Mouse (Mus musculus) lung, embryonic 16.5 days (tissue): Measurements from ENCODE around the gene Taf1b. TPM values are rescaled to one million over a fixed set of nuclear protein-coding genes. Genes with fewer than 3 reads are reported as not detected.
A peak's percentile ranks its signal among the peaks of the same experiment; 100 is the strongest.
"Not testable (repeated sequence)": the region's sequence is repeated elsewhere in the genome, so short reads cannot be mapped to it uniquely, and the experiment has no call there.

Experiments
- ATAC-seq: fragments of 200-750 bp; cut with Nextera tagmentation; 2 replicates; pipeline ENCODE4 v1.8.0; 2017; ENCODE audit warnings: low read depth, mild to moderate bottlenecking, moderate library complexity
- H3K27ac ChIP-seq: fragments of 300-500 bp; sonication (generic); 2 replicates; pipeline ENCODE4 v1.5.1; 2014; ENCODE audit warnings: mild to moderate bottlenecking, control low read depth, low read length
- H3K27me3 ChIP-seq: fragments of 300-500 bp; sonication (generic); 2 replicates; pipeline ENCODE4 v1.6.1; 2014; ENCODE audit warnings: low read depth, low read length, mixed read lengths; ENCODE audit not compliant: control insufficient read depth, insufficient read depth
- H3K36me3 ChIP-seq: fragments of 300-500 bp; sonication (generic); 2 replicates; pipeline ENCODE4 v1.6.1; 2014; ENCODE audit warnings: low read length; ENCODE audit not compliant: control insufficient read depth, insufficient read depth
- H3K4me1 ChIP-seq: fragments of 300-500 bp; sonication (generic); replicated peaks from 2 replicates; pipeline ENCODE4 v1.6.1; 2014; ENCODE audit warnings: low read length, mixed read lengths; ENCODE audit not compliant: control insufficient read depth, insufficient read depth
- H3K4me2 ChIP-seq: fragments of 300-500 bp; sonication (generic); 2 replicates; pipeline ENCODE4 v1.6.1; 2014; ENCODE audit warnings: low read depth, low read length, control low read depth
- H3K4me3 ChIP-seq: fragments of 300-500 bp; sonication (generic); 2 replicates; pipeline ENCODE4 v1.5.1; 2014; ENCODE audit warnings: mild to moderate bottlenecking, low read length, control low read depth
- H3K9ac ChIP-seq: fragments of 300-500 bp; sonication (generic); 2 replicates; pipeline ENCODE4 v1.6.1; 2014; ENCODE audit warnings: low read length, control low read depth
- H3K9me3 ChIP-seq: fragments of 300-500 bp; sonication (generic); 2 replicates; pipeline ENCODE4 v1.6.1; 2016; ENCODE audit warnings: low read length; ENCODE audit not compliant: control insufficient read depth
- WGBS: fragments of 180-500 bp; shearing (Covaris S2); extraction: QIAGEN DNeasy Blood & Tissue Kit; methylation state at CpG from one replicate; pipeline ENCODE4 v1.1.7; 2014; 5-methylcytosine and 5-hydroxymethylcytosine counted together
- polyA plus RNA-seq: library from polyadenylated mRNA; unstranded; fragments of >200 nt; fragmentation: Nextera tagmentation; extraction: Ambion mirVana; gene quantifications from 2 replicates; pipeline ENCODE4 v1.2.1, GENCODE M21; 2015

Taf1b gene
- polyA plus RNA-seq, 1 experiment from 2014 or later = 25.6 TPM

- H3K36me3 ChIP-seq = no peaks in the 10 kb centered on the region
- peak overlapping the region; percentile 38; the same call in 1 of the 2 replicates for H3K4me2 ChIP-seq
- H3K4me3 ChIP-seq = peak overlapping the region; percentile 30; the same call in 1 of the 2 replicates
- no peaks in the 10 kb centered on the region for H3K27me3 ChIP-seq
- H3K4me1 ChIP-seq = no peaks in the 10 kb centered on the region
- no peak for ATAC-seq
- H3K9me3 ChIP-seq = no peaks in the 10 kb centered on the region
- no peak overlapping the region for H3K9ac ChIP-seq
- WGBS = 59% methylated on average over 9 of the region's 9 CpGs
- no peak overlapping the region for H3K27ac ChIP-seq
These were observed 5.1 kb upstream of the Taf1b start for GRCm38 (mm10) chr12:24493011-24493410.

- Histone ChIP-seq H3K9me3 (no peaks in the 10 kb centered on the region), H3K9ac (no peak overlapping the region), H3K36me3 (no peaks in the 10 kb centered on the region), H3K4me1 (no peaks in the 10 kb centered on the region), H3K4me2 (peak overlapping the region; percentile 38; the same call in 1 of the 2 replicates), H3K27me3 (no peaks in the 10 kb centered on the region), H3K4me3 (peak overlapping the region; percentile 30), H3K27ac (no peak overlapping the region)
- 42% methylated on average over 30 of the region's 30 CpGs for WGBS
- no peak for ATAC-seq
These were observed 4.7 kb upstream of the Taf1b start for GRCm38 (mm10) chr12:24493412-24493811.

GRCm38 (mm10) chr12:24494791-24495190 lies 3.4 kb upstream of the Taf1b start:
- H3K27me3 ChIP-seq, ATAC-seq, H3K9ac ChIP-seq, H3K4me1 ChIP-seq, H3K4me2 ChIP-seq, H3K4me3 ChIP-seq, H3K9me3 ChIP-seq, H3K36me3 ChIP-seq, H3K27ac ChIP-seq: not testable (repeated sequence)
- WGBS = 83% methylated on average over 2 of the region's 3 CpGs

DNA sequence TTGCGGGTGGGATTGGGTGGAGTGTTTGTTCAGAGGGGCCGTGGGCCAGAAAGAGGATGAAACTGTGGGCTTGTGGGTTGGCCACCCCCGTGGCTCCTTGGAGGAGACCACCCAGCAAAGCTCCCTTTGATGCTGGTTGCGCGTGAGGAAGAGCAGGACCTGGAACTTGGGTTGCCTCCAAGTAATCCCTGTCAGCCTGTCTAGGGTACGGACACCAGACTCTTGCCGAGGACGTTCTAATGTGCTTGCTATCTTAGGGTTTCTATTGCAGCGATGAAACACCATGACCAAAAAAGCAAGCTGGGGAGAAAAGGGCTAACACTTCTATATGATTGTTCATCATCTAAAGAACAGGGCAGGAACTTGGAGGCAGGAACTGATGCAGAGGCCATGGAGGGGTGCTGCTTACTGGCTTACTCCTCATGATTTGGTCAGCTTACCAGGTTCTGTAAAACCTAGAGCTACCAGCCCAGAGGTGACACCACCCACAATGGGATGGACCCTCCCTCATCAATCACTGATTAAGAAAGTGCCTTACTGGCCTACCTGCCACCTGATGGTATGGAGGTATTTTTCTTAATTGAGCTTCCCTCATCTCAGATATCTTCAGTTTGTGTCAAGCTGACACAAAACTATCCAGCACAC lies 804 bp downstream of the Taf1b start:
- not testable (repeated sequence) for H3K27me3 ChIP-seq, H3K9me3 ChIP-seq, H3K4me1 ChIP-seq, H3K36me3 ChIP-seq
- Histone ChIP-seq H3K4me3 (peak overlapping the region; percentile 82), H3K9ac (peak overlapping the region; percentile 80), H3K4me2 (peak overlapping the region; percentile 63), H3K27ac (peak overlapping the region; percentile 70; the same call in 1 of the 2 replicates)
- peak; percentile 51; the same call in 1 of the 2 replicates for ATAC-seq
- 2% methylated on average over 9 of the region's 9 CpGs for WGBS

- ATAC-seq = no peak
- WGBS = 82% methylated on average over 8 of the region's 8 CpGs
These were observed 19.0 kb downstream of the Taf1b start for GRCm38 (mm10) chr12:24517118-24517517.

DNA sequence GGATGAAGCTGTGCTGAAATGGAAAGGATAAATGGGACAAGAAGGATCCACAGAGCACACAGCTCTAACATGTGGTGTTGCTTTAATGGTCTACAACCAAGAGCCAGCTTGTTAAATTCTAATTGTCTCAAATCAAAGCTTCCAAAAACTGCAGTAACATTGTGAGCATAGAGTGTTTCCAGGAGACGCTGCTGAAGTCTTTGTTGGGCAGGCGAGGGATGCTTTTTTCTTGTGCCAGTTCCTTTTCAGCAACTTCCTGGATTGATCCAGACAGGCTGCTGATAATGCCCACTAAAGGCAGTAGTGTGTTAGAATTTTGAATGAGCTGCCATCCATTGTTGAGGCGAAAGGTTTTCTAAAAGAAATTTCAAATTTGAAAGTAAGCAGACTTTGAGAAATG lies 22.9 kb downstream of the Taf1b start:
- no peaks in the 10 kb centered on the region for H3K4me1 ChIP-seq
- no peak for ATAC-seq
- H3K4me3 ChIP-seq = no peak overlapping the region
- 77% methylated on average over 3 of the region's 3 CpGs for WGBS
- no peaks in the 10 kb centered on the region; the same call in 1 of the 2 replicates for H3K36me3 ChIP-seq
- no peaks in the 10 kb centered on the region for H3K9me3 ChIP-seq
- H3K4me2 ChIP-seq = no peak overlapping the region
- H3K27me3 ChIP-seq = no peaks in the 10 kb centered on the region
- H3K9ac ChIP-seq = no peak overlapping the region
- no peak overlapping the region for H3K27ac ChIP-seq

More at GRCm38 (mm10) chr12:24517118-24517517, 19.0 kb downstream of the Taf1b start:
- no peak overlapping the region for H3K4me3 ChIP-seq
- H3K9me3 ChIP-seq = no peaks in the 10 kb centered on the region
- no peak overlapping the region for H3K4me2 ChIP-seq
- no peak overlapping the region for H3K27ac ChIP-seq
- no peak overlapping the region for H3K9ac ChIP-seq
- peaks cover 6% of the 10 kb centered on the region for H3K36me3 ChIP-seq
- no peaks in the 10 kb centered on the region for H3K27me3 ChIP-seq
- no peaks in the 10 kb centered on the region for H3K4me1 ChIP-seq

DNA sequence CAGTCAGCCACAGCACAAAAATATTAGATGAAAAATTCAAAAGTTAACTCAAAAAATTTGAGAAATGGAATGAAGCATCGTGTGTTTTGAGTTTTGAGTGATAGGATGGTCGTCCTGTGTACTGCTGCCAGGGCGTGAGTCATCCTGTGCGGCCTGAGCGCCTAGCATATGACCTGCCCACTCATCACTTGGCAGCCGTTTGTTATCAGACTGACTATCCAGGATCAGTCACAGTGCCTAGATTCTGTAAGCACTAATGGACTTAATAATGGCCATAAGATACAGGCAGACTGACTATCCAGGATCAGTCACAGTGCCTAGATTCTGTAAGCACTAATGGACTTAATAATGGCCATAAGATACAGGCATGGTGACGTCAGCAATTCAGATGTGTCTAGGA lies 26.9 kb downstream of the Taf1b start:
- H3K27me3 ChIP-seq, H3K36me3 ChIP-seq, H3K9me3 ChIP-seq, H3K4me1 ChIP-seq, ATAC-seq, H3K27ac ChIP-seq, H3K4me3 ChIP-seq, H3K4me2 ChIP-seq, H3K9ac ChIP-seq: not testable (repeated sequence)
- WGBS = 83% methylated on average over 7 of the region's 7 CpGs

GRCm38 (mm10) chr12:24536390-24536789 lies 38.2 kb downstream of the Taf1b start:
- H3K9ac ChIP-seq = no peak overlapping the region
- no peak overlapping the region for H3K4me3 ChIP-seq
- H3K27me3 ChIP-seq = no peaks in the 10 kb centered on the region
- no peaks in the 10 kb centered on the region for H3K36me3 ChIP-seq
- no peaks in the 10 kb centered on the region for H3K9me3 ChIP-seq
- no peak overlapping the region for H3K4me2 ChIP-seq
- ATAC-seq = no peak
- H3K27ac ChIP-seq = no peak overlapping the region
- H3K4me1 ChIP-seq = no peaks in the 10 kb centered on the region
- WGBS = 61% methylated on average over 5 of the region's 5 CpGs

- H3K9ac ChIP-seq = no peak overlapping the region
- no peak overlapping the region for H3K27ac ChIP-seq
- H3K36me3 ChIP-seq = no peaks in the 10 kb centered on the region
- no peak overlapping the region for H3K4me2 ChIP-seq
- no peak for ATAC-seq
- H3K27me3 ChIP-seq = no peaks in the 10 kb centered on the region
- no peaks in the 10 kb centered on the region for H3K4me1 ChIP-seq
- no peaks in the 10 kb centered on the region for H3K9me3 ChIP-seq
- no peak overlapping the region for H3K4me3 ChIP-seq
- 71% methylated on average over 2 of the region's 2 CpGs for WGBS
These were observed 39.0 kb downstream of the Taf1b start for GRCm38 (mm10) chr12:24537201-24537600.
